Mouse (Mus musculus): ENCODE measurements at regions not wholly inside any gene's neighbourhood (a gene's known extent, or its start where the extent isn't known, plus 50 kb on each side); places are given as distances from the start of the nearest gene placed in this dataset.

- no peaks in the 10 kb centered on the region for H3K9me3 ChIP-seq (replicated peaks; ENCODE audit: low read length)
- no peak overlapping the region for H3K4me2 ChIP-seq (ENCODE audit: low read length)
- DNase-seq (ENCODE audit: low spot score) = no peak
- no peaks in the 10 kb centered on the region for H3K27me3 ChIP-seq (ENCODE audit: insufficient read depth, low read length)
- no peaks in the 10 kb centered on the region for H3K36me3 ChIP-seq (ENCODE audit: insufficient read depth, low read length)
- no peak for TF ChIP-seq CTCF (IDR thresholded peaks at IDR 0.05; ENCODE audit: low read depth)
- no peak overlapping the region for H3K4me3 ChIP-seq (replicated peaks; ENCODE audit: low read depth, low read length)
- H3K9ac ChIP-seq (ENCODE audit: low read depth, low read length) = no peak overlapping the region
- 43% methylated on average over 5 of the region's 5 CpGs for WGBS
- H3K27ac ChIP-seq = no peak overlapping the region
- no peak for ATAC-seq (replicated peaks; ENCODE audit: low FRiP score, low read depth)
- 0 out of 2 replicates have a peak, but pooled peaks cover 4% of the 10 kb centered on the region for H3K4me1 ChIP-seq (replicated peaks; ENCODE audit: insufficient read depth, low read length)
Measured at GRCm38 (mm10) chr2:74959936-74960335, 134.3 kb downstream of the Mtx2 start.

GRCm38 (mm10) chr2:74962416-74962815 is 136.8 kb downstream of the Mtx2 start:
- DNase-seq (ENCODE audit: low spot score) = no peak
- 73% methylated on average over 6 of the region's 6 CpGs for WGBS
- no peak overlapping the region for H3K9ac ChIP-seq (ENCODE audit: low read depth, low read length)
- H3K27ac ChIP-seq = no peak overlapping the region
- no peak for TF ChIP-seq CTCF (IDR thresholded peaks at IDR 0.05; ENCODE audit: low read depth)
- H3K4me2 ChIP-seq (ENCODE audit: low read length) = no peak overlapping the region
- H3K36me3 ChIP-seq (ENCODE audit: insufficient read depth, low read length) = no peaks in the 10 kb centered on the region
- no peaks in the 10 kb centered on the region for H3K27me3 ChIP-seq (ENCODE audit: insufficient read depth, low read length)
- H3K4me1 ChIP-seq (replicated peaks; ENCODE audit: insufficient read depth, low read length) = 0 out of 2 replicates have a peak, but pooled peaks cover 10% of the 10 kb centered on the region
- no peak for ATAC-seq (replicated peaks; ENCODE audit: low FRiP score, low read depth)
- H3K9me3 ChIP-seq (replicated peaks; ENCODE audit: low read length) = no peaks in the 10 kb centered on the region
- H3K4me3 ChIP-seq (replicated peaks; ENCODE audit: low read depth, low read length) = no peak overlapping the region

GRCm38 (mm10) chr2:74964360-74964759 is 138.8 kb downstream of the Mtx2 start:
- Histone ChIP-seq H3K4me2 (ENCODE audit: low read length) (no peak overlapping the region), H3K9ac (ENCODE audit: low read depth, low read length) (no peak overlapping the region), H3K36me3 (ENCODE audit: insufficient read depth, low read length) (no peaks in the 10 kb centered on the region), H3K4me3 (replicated peaks; ENCODE audit: low read depth, low read length) (no peak overlapping the region), H3K27ac (no peak overlapping the region), H3K27me3 (ENCODE audit: insufficient read depth, low read length) (no peaks in the 10 kb centered on the region), H3K9me3 (replicated peaks; ENCODE audit: low read length) (no peaks in the 10 kb centered on the region), H3K4me1 (replicated peaks; ENCODE audit: insufficient read depth, low read length) (0 out of 2 replicates have a peak, but pooled peaks cover 10% of the 10 kb centered on the region)
- peak; percentile 95 for TF ChIP-seq CTCF (IDR thresholded peaks at IDR 0.05; ENCODE audit: low read depth)
- no peak for ATAC-seq (replicated peaks; ENCODE audit: low FRiP score, low read depth)
- peak; percentile 92 for DNase-seq (ENCODE audit: low spot score)
- 2% methylated on average over 6 of the region's 6 CpGs for WGBS

GRCm38 (mm10) chr2:74964980-74965379 is 139.4 kb downstream of the Mtx2 start:
- 0 out of 2 replicates have a peak, but pooled peaks cover 10% of the 10 kb centered on the region for H3K4me1 ChIP-seq (replicated peaks; ENCODE audit: insufficient read depth, low read length)
- no peak overlapping the region for H3K9ac ChIP-seq (ENCODE audit: low read depth, low read length)
- no peaks in the 10 kb centered on the region for H3K36me3 ChIP-seq (ENCODE audit: insufficient read depth, low read length)
- ATAC-seq (replicated peaks; ENCODE audit: low FRiP score, low read depth) = no peak
- H3K27ac ChIP-seq = no peak overlapping the region
- no peaks in the 10 kb centered on the region for H3K9me3 ChIP-seq (replicated peaks; ENCODE audit: low read length)
- no peak for TF ChIP-seq CTCF (IDR thresholded peaks at IDR 0.05; ENCODE audit: low read depth)
- H3K4me3 ChIP-seq (replicated peaks; ENCODE audit: low read depth, low read length) = no peak overlapping the region
- no peak for DNase-seq (ENCODE audit: low spot score)
- H3K27me3 ChIP-seq (ENCODE audit: insufficient read depth, low read length) = no peaks in the 10 kb centered on the region
- no peak overlapping the region for H3K4me2 ChIP-seq (ENCODE audit: low read length)
- WGBS = 56% methylated on average over 3 of the region's 3 CpGs

- TF ChIP-seq CTCF (IDR thresholded peaks at IDR 0.05; ENCODE audit: low read depth) = no peak
- Histone ChIP-seq H3K4me3 (replicated peaks; ENCODE audit: low read depth, low read length) (no peak overlapping the region), H3K9ac (ENCODE audit: low read depth, low read length) (no peak overlapping the region), H3K27me3 (ENCODE audit: insufficient read depth, low read length) (no peaks in the 10 kb centered on the region), H3K4me1 (replicated peaks; ENCODE audit: insufficient read depth, low read length) (0 out of 2 replicates have a peak, but pooled peaks cover 10% of the 10 kb centered on the region), H3K27ac (no peak overlapping the region), H3K9me3 (replicated peaks; ENCODE audit: low read length) (no peaks in the 10 kb centered on the region), H3K4me2 (ENCODE audit: low read length) (no peak overlapping the region), H3K36me3 (ENCODE audit: insufficient read depth, low read length) (no peaks in the 10 kb centered on the region)
- 32% methylated on average over 18 of the region's 18 CpGs for WGBS
- ATAC-seq (replicated peaks; ENCODE audit: low FRiP score, low read depth) (no peak; the same call in 1 of the 2 replicates), DNase-seq (ENCODE audit: low spot score) (peak; percentile 83)
Measured at GRCm38 (mm10) chr2:74965384-74966060, 139.9 kb downstream of the Mtx2 start.

- Histone ChIP-seq H3K9me3 (replicated peaks; ENCODE audit: low read length) (no peaks in the 10 kb centered on the region), H3K27ac (no peak overlapping the region), H3K4me2 (ENCODE audit: low read length) (no peak overlapping the region), H3K4me3 (replicated peaks; ENCODE audit: low read depth, low read length) (no peak overlapping the region), H3K4me1 (replicated peaks; ENCODE audit: insufficient read depth, low read length) (no peaks in the 10 kb centered on the region), H3K36me3 (ENCODE audit: insufficient read depth, low read length) (no peaks in the 10 kb centered on the region), H3K9ac (ENCODE audit: low read depth, low read length) (no peak overlapping the region), H3K27me3 (ENCODE audit: insufficient read depth, low read length) (no peaks in the 10 kb centered on the region)
- ATAC-seq (replicated peaks; ENCODE audit: low FRiP score, low read depth) (no peak), DNase-seq (ENCODE audit: low spot score) (no peak)
- 35% methylated on average over 14 of the region's 14 CpGs for WGBS
- TF ChIP-seq CTCF (IDR thresholded peaks at IDR 0.05; ENCODE audit: low read depth) = no peak
Measured at GRCm38 (mm10) chr2:74970611-74971265, 145.1 kb downstream of the Mtx2 start.
